Mouse (Mus musculus) gastrocnemius, adult 2 months (tissue): ENCODE measurements at regions not wholly inside any gene's neighbourhood (a gene's known extent, or its start where the extent isn't known, plus 50 kb on each side); places are given as distances from the start of the nearest gene placed in this dataset.

ENCODE experiments used
- DNase-seq: peaks from one replicate; pipeline ENCODE4 v3.0.0; 2022
- H3K27ac ChIP-seq: fragments of 200-600 bp; 2 replicates; pipeline ENCODE4 v1.8.1; 2022; ENCODE audit warnings: mild to moderate bottlenecking
- H3K4me3 ChIP-seq: fragments of 200-600 bp; 2 replicates; pipeline ENCODE4 v1.8.1; 2022; ENCODE audit warnings: mild to moderate bottlenecking, moderate library complexity
- CTCF ChIP-seq: fragments of 200-600 bp; IDR thresholded peaks from 2 replicates; pipeline ENCODE4 v1.8.1; 2022; ENCODE audit warnings: antibody characterized with exemption, mild to moderate bottlenecking, moderate library complexity
- intact Hi-C: fragments of 180-260 bp; cut with DNase I; formaldehyde crosslinking; loops from one replicate; pipeline ENCODE4 v1.15.1; 2025

- no peak for TF ChIP-seq CTCF
- H3K27ac ChIP-seq, result no peak overlapping the region
- intact Hi-C loops, result no loop called here
- H3K4me3 ChIP-seq, result no peak overlapping the region
- DNase-seq, result no peak
These were observed 55.3 kb downstream of the Gpr88 start for GRCm38 (mm10) chr3:116197966-116198365.

GRCm38 (mm10) chr3:116194701-116195100, 58.6 kb downstream of the Gpr88 start:
- H3K27ac ChIP-seq, result peak overlapping the region; percentile 51; the same call in 1 of the 2 replicates
- no peak overlapping the region for H3K4me3 ChIP-seq
- TF ChIP-seq CTCF, result no peak
- no peak for DNase-seq
- intact Hi-C loops, result no loop called here

GRCm38 (mm10) chr3:116191261-116191660, 61.8 kb upstream of the Vcam1 start:
- intact Hi-C loops, result no loop called here
- no peak overlapping the region for H3K4me3 ChIP-seq
- DNase-seq, result no peak
- H3K27ac ChIP-seq, result peak overlapping the region; percentile 44; the same call in 1 of the 2 replicates
- no peak for TF ChIP-seq CTCF

GRCm38 (mm10) chr3:116190727-116191126, 61.2 kb upstream of the Vcam1 start:
- DNase-seq, result no peak
- intact Hi-C loops, result no loop called here
- Histone ChIP-seq H3K27ac (peak overlapping the region; percentile 44; the same call in 1 of the 2 replicates), H3K4me3 (no peak overlapping the region)
- no peak for TF ChIP-seq CTCF

- no peak for DNase-seq
- intact Hi-C loops, result no loop called here
- H3K27ac ChIP-seq, result peak overlapping the region; percentile 49; the same call in 1 of the 2 replicates
These were observed 60.0 kb upstream of the Vcam1 start for GRCm38 (mm10) chr3:116189363-116190100.

GRCm38 (mm10) chr3:116185206-116185605, 55.7 kb upstream of the Vcam1 start:
- intact Hi-C loops, result no loop called here
- no peak overlapping the region for H3K27ac ChIP-seq
- no peak for TF ChIP-seq CTCF
- no peak overlapping the region for H3K4me3 ChIP-seq
- no peak for DNase-seq

More at GRCm38 (mm10) chr3:116189363-116190100, 60.0 kb upstream of the Vcam1 start:
- no peak overlapping the region for H3K4me3 ChIP-seq
- no peak for TF ChIP-seq CTCF

GRCm38 (mm10) chr3:116184443-116184842, 55.0 kb upstream of the Vcam1 start:
- no peak for TF ChIP-seq CTCF
- H3K4me3 ChIP-seq, result no peak overlapping the region
- intact Hi-C loops, result no loop called here
- H3K27ac ChIP-seq, result no peak overlapping the region
- DNase-seq, result peak; percentile 27

- intact Hi-C loops, result no loop called here
- H3K27ac ChIP-seq, result no peak overlapping the region
- TF ChIP-seq CTCF, result no peak
These were observed 50.9 kb upstream of the Vcam1 start for GRCm38 (mm10) chr3:116180341-116180885.

More at GRCm38 (mm10) chr3:116180341-116180885, 50.9 kb upstream of the Vcam1 start:
- H3K4me3 ChIP-seq, result no peak overlapping the region
- DNase-seq, result no peak
